Mouse (Mus musculus) monocyte, adult 5-6 weeks (primary cell): ENCODE data around the gene Gm12184. TPM values are rescaled to one million over a fixed set of nuclear protein-coding genes. Genes with fewer than 3 reads are reported as not detected.
"Not testable (repeated sequence)": the region's sequence is repeated elsewhere in the genome, so short reads cannot be mapped to it uniquely, and the experiment has no call there.

Experiments used
- ATAC-seq: fragments of 153-309, 156-312 bp; replicated peaks from 2 replicates; pipeline ENCODE4 v1.8.0; 2017; ENCODE audit warnings: mild to moderate bottlenecking; ENCODE audit not compliant: low TSS enrichment, insufficient number of reproducible peaks, severe bottlenecking, poor library complexity, low FRiP score
- total RNA-seq: library from RNA; stranded (forward); fragments of 200-1000, 200-491, 200-594 nt; gene quantifications from 3 replicates; pipeline ENCODE4 v1.2.3, GENCODE M21; 2017

The Gm12184 gene
- total RNA-seq, 1 experiment from 2014 or later: 7.5 TPM

GRCm38 (mm10) chr11:48851270-48851995 is 25.0 kb upstream of the Gm12184 start:
- no peak for ATAC-seq

GRCm38 (mm10) chr11:48850240-48850639 is 23.8 kb upstream of the Gm12184 start:
- ATAC-seq: no peak

GRCm38 (mm10) chr11:48846881-48847280 is 20.4 kb upstream of the Gm12184 start:
- no peak for ATAC-seq

GRCm38 (mm10) chr11:48846362-48846761 is 19.9 kb upstream of the Gm12184 start:
- ATAC-seq: not testable (repeated sequence)

DNA sequence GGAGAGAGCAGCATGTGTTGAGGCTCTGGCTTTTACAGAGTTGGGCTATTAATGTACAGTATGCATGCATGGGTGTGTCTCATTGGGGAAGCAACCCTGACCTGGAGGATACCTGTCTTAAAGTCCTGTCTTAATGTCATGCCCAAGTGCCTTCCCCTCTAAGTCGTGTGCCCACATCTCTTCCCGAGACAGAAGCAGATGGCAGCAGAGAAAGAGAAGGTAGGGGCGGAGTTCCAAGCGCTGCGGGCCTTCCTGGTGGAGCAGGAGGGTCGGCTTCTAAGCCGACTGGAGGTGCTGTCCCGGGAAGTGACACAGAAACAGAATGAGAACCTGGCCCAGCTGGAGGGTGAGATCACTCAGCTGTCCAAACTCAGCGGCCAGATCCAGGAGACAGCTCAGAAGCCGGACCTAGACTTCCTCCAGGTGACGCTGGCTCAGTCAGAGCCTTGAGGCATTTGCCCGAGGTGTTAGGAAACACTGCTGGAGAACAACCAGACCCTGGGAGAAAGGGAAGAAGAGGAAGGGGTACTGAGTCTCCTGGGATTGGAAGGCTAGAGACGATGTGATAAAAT is 18.9 kb upstream of the Gm12184 start:
- ATAC-seq: no peak

DNA sequence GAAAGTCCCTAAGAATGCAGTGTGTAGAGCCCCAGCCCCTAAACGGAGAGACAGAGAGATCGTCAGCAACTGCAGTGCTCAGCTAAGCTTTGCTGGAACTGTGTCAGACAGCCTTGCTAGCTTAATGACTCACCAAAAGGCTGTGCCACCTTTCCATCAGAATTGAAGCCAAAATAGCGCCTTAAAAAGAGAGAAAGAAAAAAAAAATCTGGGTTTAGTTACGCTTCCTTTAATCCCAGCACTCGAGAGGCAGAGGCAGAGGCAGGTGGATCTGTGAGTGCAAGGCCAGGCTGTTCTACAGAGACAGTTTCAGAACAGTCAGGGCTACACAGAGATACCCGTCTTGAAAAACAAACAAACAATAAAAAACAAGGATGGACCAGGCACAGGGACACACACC is 17.9 kb upstream of the Gm12184 start:
- no peak for ATAC-seq

- ATAC-seq: no peak
Observed at GRCm38 (mm10) chr11:48843202-48843601, 16.7 kb upstream of the Gm12184 start.

- no peak for ATAC-seq
Observed at GRCm38 (mm10) chr11:48842378-48842792, 15.9 kb upstream of the Gm12184 start.

- no peak for ATAC-seq
Observed at GRCm38 (mm10) chr11:48841213-48841612, 14.8 kb upstream of the Gm12184 start.

DNA sequence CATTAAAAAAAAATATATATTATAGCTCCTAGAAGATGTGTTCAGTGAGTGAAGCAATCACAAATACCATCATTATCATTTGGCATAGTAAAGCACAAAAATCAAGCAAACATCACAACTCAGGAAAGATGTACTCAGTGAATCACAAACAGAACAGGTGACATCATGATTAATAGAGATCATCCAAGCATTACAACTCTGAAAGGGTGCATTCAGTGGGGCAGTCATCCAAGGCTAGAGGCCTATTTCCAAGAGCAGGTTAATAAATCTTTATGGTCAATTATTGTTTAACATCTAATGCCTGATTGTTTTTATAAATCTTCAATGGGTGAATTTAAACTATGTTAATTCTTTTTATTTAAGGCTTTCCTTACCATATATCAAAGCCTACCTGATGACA is 14.3 kb upstream of the Gm12184 start:
- no peak for ATAC-seq

- no peak for ATAC-seq
Observed at GRCm38 (mm10) chr11:48838879-48839680, 12.6 kb upstream of the Gm12184 start.

DNA sequence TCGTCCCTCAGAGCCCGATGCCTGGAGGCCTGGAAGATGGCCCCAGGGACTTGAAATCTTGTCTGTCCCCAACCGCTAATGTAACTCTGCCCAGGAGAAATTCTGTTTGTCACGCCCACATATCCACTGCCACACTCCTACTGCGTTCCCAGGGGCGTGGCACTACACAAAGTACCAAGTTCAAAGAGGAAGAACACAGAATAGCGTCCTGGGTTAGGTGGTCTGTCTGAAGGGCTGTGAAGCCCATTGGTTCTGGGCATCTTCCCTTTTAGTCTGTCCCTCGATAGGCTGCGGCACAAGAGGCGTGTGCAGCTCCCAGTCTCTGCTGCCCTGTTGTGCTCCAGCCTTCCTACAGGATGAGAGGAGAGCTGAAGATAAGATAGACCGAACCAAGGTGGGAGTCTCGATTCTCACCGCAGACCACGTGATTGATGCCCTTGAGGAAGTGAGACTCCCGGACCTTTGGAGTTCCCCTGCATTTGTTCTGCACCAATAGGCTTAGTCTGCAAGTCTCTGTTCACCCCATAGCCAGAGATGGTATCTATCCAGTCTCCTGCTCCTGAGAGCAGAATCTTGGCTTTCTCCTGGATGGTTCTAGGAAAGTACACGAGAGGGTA is 11.8 kb upstream of the Gm12184 start:
- peak; percentile 48 for ATAC-seq

- no peak for ATAC-seq
Observed at GRCm38 (mm10) chr11:48837310-48838180, 11.1 kb upstream of the Gm12184 start.

DNA sequence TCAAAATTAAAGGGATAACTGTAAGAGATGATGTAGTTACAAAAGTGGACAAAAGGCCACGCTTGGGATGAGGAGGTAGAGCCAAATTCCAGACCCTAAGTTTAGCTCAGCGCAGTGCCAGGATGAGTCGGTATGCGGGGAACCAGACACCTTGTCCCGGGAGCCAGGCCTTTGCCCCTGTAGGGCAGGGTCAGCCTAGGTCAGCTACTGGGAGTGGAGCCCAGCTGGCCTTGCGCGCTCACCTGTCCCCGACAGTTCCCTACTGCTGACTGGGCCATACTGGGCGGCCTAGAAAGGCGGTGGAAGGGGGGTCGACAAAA is 10.5 kb upstream of the Gm12184 start:
- no peak for ATAC-seq

GRCm38 (mm10) chr11:48835923-48836322 is 9.5 kb upstream of the Gm12184 start:
- ATAC-seq: no peak

GRCm38 (mm10) chr11:48833731-48834639 is 7.5 kb upstream of the Gm12184 start:
- peak; percentile 70 for ATAC-seq

- no peak for ATAC-seq
Observed at GRCm38 (mm10) chr11:48833078-48833730, 6.7 kb upstream of the Gm12184 start.
